Mouse (Mus musculus) MEL (cell line): ENCODE results near the gene Slc39a1. TPM values are rescaled to one million over a fixed set of nuclear protein-coding genes. Genes with fewer than 3 reads are reported as not detected.

Source experiments
- DNase-seq: peaks from one replicate; pipeline ENCODE4 v3.0.0; 2011; ENCODE audit warnings: low read depth, low spot score
- H3K27ac ChIP-seq: 2 replicates; pipeline ENCODE4 v1.5.1; 2012; ENCODE audit warnings: low read depth, mild to moderate bottlenecking, control low read depth, low read length, moderate library complexity; ENCODE audit not compliant: control insufficient read depth
- H3K27me3 ChIP-seq, 2 experiments: fragments of 150-350 bp in 1 of 2; sonication (generic) in 1 of 2; 2 replicates each; pipeline ENCODE4 v1.6.1; 2012; ENCODE audit warnings: low read length in 2 of 2, mild to moderate bottlenecking in 2 of 2, improper control_type of control experiment in 1 of 2, moderate library complexity in 1 of 2; ENCODE audit not compliant: insufficient read depth in 2 of 2, control insufficient read depth in 1 of 2
- H3K36me3 ChIP-seq, 2 experiments: 2 replicates each; pipeline ENCODE4 v1.6.1; 2012 to 2014; ENCODE audit warnings: low read length in 2 of 2, improper control_type of control experiment in 1 of 2, inconsistent platforms in 1 of 2, mild to moderate bottlenecking in 1 of 2; ENCODE audit not compliant: insufficient read depth in 2 of 2, control insufficient read depth in 1 of 2
- H3K4me1 ChIP-seq, 2 experiments: fragments of 150-350 bp in 1 of 2; sonication (generic) in 1 of 2; 2 replicates each; pipeline ENCODE4 v1.6.1; 2012; ENCODE audit warnings: low read length in 2 of 2, improper control_type of control experiment in 1 of 2, mild to moderate bottlenecking in 1 of 2; ENCODE audit not compliant: insufficient read depth in 2 of 2, control insufficient read depth in 1 of 2
- H3K4me3 ChIP-seq, 2 experiments: fragments of 150-350 bp in 1 of 2; sonication (generic) in 1 of 2; 2 replicates each; pipeline ENCODE4 v1.5.1; 2012; ENCODE audit warnings: low read depth in 2 of 2, low read length in 2 of 2, mild to moderate bottlenecking in 2 of 2, moderate library complexity in 2 of 2, control low read depth in 1 of 2, improper control_type of control experiment in 1 of 2; ENCODE audit not compliant: control insufficient read depth in 1 of 2, insufficient read depth in 1 of 2
- H3K79me2 ChIP-seq: 2 replicates; pipeline ENCODE4 v1.6.1; 2012; ENCODE audit warnings: mild to moderate bottlenecking, low read length, moderate library complexity; ENCODE audit not compliant: control insufficient read depth, poor library complexity, insufficient read depth
- H3K9ac ChIP-seq: 2 replicates; pipeline ENCODE4 v1.6.1; 2012; ENCODE audit warnings: low read depth, mild to moderate bottlenecking, control low read depth, low read length, moderate library complexity; ENCODE audit not compliant: control insufficient read depth, poor library complexity, severe bottlenecking
- H3K9me3 ChIP-seq: fragments of 150-350 bp; sonication (generic); replicated peaks from 2 replicates; pipeline ENCODE4 v1.6.1; 2012; ENCODE audit warnings: mild to moderate bottlenecking, low read length, improper control_type of control experiment, moderate library complexity; ENCODE audit not compliant: insufficient read depth
- BHLHE40 ChIP-seq: IDR thresholded peaks from 2 replicates; pipeline ENCODE4 v1.6.1; 2012; ENCODE audit warnings: low read depth, mild to moderate bottlenecking, inconsistent platforms, low read length, improper control_type of control experiment, borderline replicate concordance
- CHD1 ChIP-seq: IDR thresholded peaks from 2 replicates; pipeline ENCODE4 v1.6.1; 2012; ENCODE audit warnings: low read depth, mild to moderate bottlenecking, inconsistent platforms, low read length, improper control_type of control experiment
- CHD2 ChIP-seq: IDR thresholded peaks from 2 replicates; pipeline ENCODE4 v1.6.1; 2011; ENCODE audit warnings: low read length, improper control_type of control experiment
- CTCF ChIP-seq, 3 experiments: IDR thresholded peaks in 2 of 3; conservative IDR thresholded peaks in 1 of 3; 2 replicates each; pipeline ENCODE4 v1.5.1; 2011 to 2012; ENCODE audit warnings: low read length in 3 of 3, low read depth in 2 of 3, mild to moderate bottlenecking in 2 of 3, improper control_type of control experiment in 1 of 3, inconsistent platforms in 1 of 3, mixed read lengths in 1 of 3, moderate library complexity in 1 of 3; ENCODE audit not compliant: control insufficient read depth in 1 of 3, insufficient read depth in 1 of 3, poor library complexity in 1 of 3, severe bottlenecking in 1 of 3
- E2F4 ChIP-seq: IDR thresholded peaks from 2 replicates; pipeline ENCODE4 v1.6.1; 2011; ENCODE audit warnings: low read depth, low read length, improper control_type of control experiment, borderline replicate concordance
- ELF1 ChIP-seq: IDR thresholded peaks from 2 replicates; pipeline ENCODE4 v1.6.1; 2014; ENCODE audit warnings: low read depth, mild to moderate bottlenecking, inconsistent platforms, low read length, improper control_type of control experiment, moderate library complexity
- EP300 ChIP-seq, 2 experiments: IDR thresholded peaks; 2 replicates each; pipeline ENCODE4 v1.6.1; 2011; ENCODE audit warnings: improper control_type of control experiment in 2 of 2, low read length in 2 of 2, low read depth in 1 of 2, mild to moderate bottlenecking in 1 of 2
- GABPA ChIP-seq: IDR thresholded peaks from 2 replicates; pipeline ENCODE4 v1.6.1; 2012; ENCODE audit warnings: low read depth, mild to moderate bottlenecking, inconsistent platforms, low read length, improper control_type of control experiment, moderate library complexity
- HCFC1 ChIP-seq: IDR thresholded peaks from 2 replicates; pipeline ENCODE4 v1.6.1; 2012; ENCODE audit warnings: low read depth, mild to moderate bottlenecking, inconsistent platforms, low read length, improper control_type of control experiment, moderate library complexity
- JUND ChIP-seq: IDR thresholded peaks from 2 replicates; pipeline ENCODE4 v1.6.1; 2011; ENCODE audit warnings: low read depth, mild to moderate bottlenecking, improper control_type of control experiment, low read length
- MAFK ChIP-seq: IDR thresholded peaks from 2 replicates; pipeline ENCODE4 v1.6.1; 2011; ENCODE audit warnings: low read depth, mild to moderate bottlenecking, low read length, improper control_type of control experiment, borderline replicate concordance
- MAX ChIP-seq: IDR thresholded peaks from 2 replicates; pipeline ENCODE4 v1.6.1; 2011; ENCODE audit warnings: low read length, improper control_type of control experiment
- MAZ ChIP-seq: IDR thresholded peaks from 2 replicates; pipeline ENCODE4 v1.6.1; 2012; ENCODE audit warnings: low read depth, mild to moderate bottlenecking, inconsistent platforms, low read length, improper control_type of control experiment
- MEF2A ChIP-seq: IDR thresholded peaks from 2 replicates; pipeline ENCODE4 v1.6.1; 2014; ENCODE audit warnings: low read depth, mild to moderate bottlenecking, inconsistent platforms, low read length, improper control_type of control experiment; ENCODE audit not compliant: poor library complexity, insufficient replicate concordance, severe bottlenecking; ENCODE audit errors: extremely low read depth
- MYC ChIP-seq: IDR thresholded peaks from 2 replicates; pipeline ENCODE4 v1.6.1; 2011; ENCODE audit warnings: low read depth, mild to moderate bottlenecking, low read length, improper control_type of control experiment, moderate library complexity
- NELFE ChIP-seq: IDR thresholded peaks from 2 replicates; pipeline ENCODE4 v1.6.1; 2011; ENCODE audit warnings: low read depth, low read length, improper control_type of control experiment
- POLR2A ChIP-seq, 2 experiments: IDR thresholded peaks; 2 replicates each; pipeline ENCODE4 v1.6.1; 2011 to 2012; ENCODE audit warnings: low read length in 2 of 2, mild to moderate bottlenecking in 2 of 2, control low read depth in 1 of 2, improper control_type of control experiment in 1 of 2, low read depth in 1 of 2, moderate library complexity in 1 of 2; ENCODE audit not compliant: control insufficient read depth in 1 of 2, insufficient read depth in 1 of 2, poor library complexity in 1 of 2
- POLR2AphosphoS2 ChIP-seq: IDR thresholded peaks from 2 replicates; pipeline ENCODE4 v1.6.1; 2011; ENCODE audit warnings: low read length, improper control_type of control experiment
- POLR2AphosphoS5 ChIP-seq: IDR thresholded peaks from 2 replicates; pipeline ENCODE4 v1.6.1; 2012; ENCODE audit warnings: low read depth, borderline replicate concordance, mild to moderate bottlenecking, inconsistent platforms, low read length, moderate library complexity, mixed read lengths
- RAD21 ChIP-seq: IDR thresholded peaks from 2 replicates; pipeline ENCODE4 v1.6.1; 2011; ENCODE audit warnings: mild to moderate bottlenecking, low read depth, low read length, improper control_type of control experiment
- SIN3A ChIP-seq: IDR thresholded peaks from 2 replicates; pipeline ENCODE4 v1.6.1; 2012; ENCODE audit warnings: low read length, improper control_type of control experiment, inconsistent platforms
- SMC3 ChIP-seq: IDR thresholded peaks from 2 replicates; pipeline ENCODE4 v1.6.1; 2011; ENCODE audit warnings: low read depth, low read length, improper control_type of control experiment
- TAL1 ChIP-seq: IDR thresholded peaks from 2 replicates; pipeline ENCODE4 v1.6.1; 2012; ENCODE audit warnings: mild to moderate bottlenecking, inconsistent platforms, low read length, moderate library complexity, mixed read lengths
- TBP ChIP-seq: IDR thresholded peaks from 2 replicates; pipeline ENCODE4 v1.8.0; 2011; ENCODE audit warnings: low read depth, low read length, improper control_type of control experiment
- TCF12 ChIP-seq: IDR thresholded peaks from 2 replicates; pipeline ENCODE4 v1.6.1; 2014; ENCODE audit warnings: low read depth, mild to moderate bottlenecking, inconsistent platforms, low read length, improper control_type of control experiment, moderate library complexity
- UBTF ChIP-seq: IDR thresholded peaks from 2 replicates; pipeline ENCODE4 v1.6.1; 2012; ENCODE audit warnings: low read depth, mild to moderate bottlenecking, inconsistent platforms, low read length, improper control_type of control experiment, moderate library complexity, borderline replicate concordance; ENCODE audit not compliant: insufficient read depth
- USF1 ChIP-seq: IDR thresholded peaks from 2 replicates; pipeline ENCODE4 v1.6.1; 2014; ENCODE audit warnings: low read depth, mild to moderate bottlenecking, inconsistent platforms, low read length, improper control_type of control experiment, moderate library complexity
- ZKSCAN1 ChIP-seq: IDR thresholded peaks from 2 replicates; pipeline ENCODE4 v1.6.1; 2012; ENCODE audit warnings: low read depth, mild to moderate bottlenecking, inconsistent platforms, low read length, improper control_type of control experiment, moderate library complexity
- ZMIZ1 ChIP-seq: IDR thresholded peaks from 2 replicates; pipeline ENCODE4 v1.6.1; 2012; ENCODE audit warnings: low read depth, mild to moderate bottlenecking, inconsistent platforms, low read length, improper control_type of control experiment, moderate library complexity
- ZNF384 ChIP-seq: IDR thresholded peaks from 2 replicates; pipeline ENCODE4 v1.6.1; 2012; ENCODE audit warnings: low read depth, mild to moderate bottlenecking, inconsistent platforms, low read length, improper control_type of control experiment
- polyA plus RNA-seq, 2 experiments: library from polyadenylated mRNA; stranded (reverse) in 1 of 2; unstranded in 1 of 2; fragments of >175 nt in 1 of 2; fragments of >200 nt in 1 of 2; gene quantifications; 2 replicates each; pipeline versions ENCODE4 v1.2.1 to v1.2.4; 2012; ENCODE audit warnings: low replicate concordance in 2 of 2, low read depth in 1 of 2; ENCODE audit not compliant: insufficient read length in 2 of 2, insufficient read depth in 1 of 2, missing spikeins in 1 of 2
- total RNA-seq: library from RNA; depleted of rRNA; stranded (reverse); fragments of 300-350 nt; gene quantifications from 2 replicates; pipeline ENCODE4 v1.2.3, GENCODE M21; 2012

The Slc39a1 gene
- total and polyA plus RNA-seq, 3 experiments = 58.5 to 80.5 (median 61.7) TPM

GRCm38 (mm10) chr3:90265932-90266741 is 18.2 kb downstream of the Slc39a1 start (continued):
- TF ChIP-seq GABPA (no peak), JUND (no peak), MEF2A (no peak), SIN3A (peak; percentile 55), MAZ (peak; percentile 72; the same call in 1 of the 2 replicates), NELFE (peak; percentile 87), CHD2 (no peak), E2F4 (0 out of 2 replicates have a peak, but pooled peaks have one; percentile 4), ZKSCAN1 (no peak), HCFC1 (peak; percentile 78), MYC (peak; percentile 38; the same call in 1 of the 2 replicates), RAD21 (no peak), CHD1 (no peak; the same call in 1 of the 2 replicates), ELF1 (peak; percentile 93), BHLHE40 (no peak), UBTF (no peak), POLR2AphosphoS5 (0 out of 2 replicates have a peak, but pooled peaks have one; percentile 9), ZMIZ1 (peak; percentile 95), TCF12 (peak; percentile 56; the same call in 1 of the 2 replicates), SMC3 (no peak; the same call in 1 of the 2 replicates)

DNA sequence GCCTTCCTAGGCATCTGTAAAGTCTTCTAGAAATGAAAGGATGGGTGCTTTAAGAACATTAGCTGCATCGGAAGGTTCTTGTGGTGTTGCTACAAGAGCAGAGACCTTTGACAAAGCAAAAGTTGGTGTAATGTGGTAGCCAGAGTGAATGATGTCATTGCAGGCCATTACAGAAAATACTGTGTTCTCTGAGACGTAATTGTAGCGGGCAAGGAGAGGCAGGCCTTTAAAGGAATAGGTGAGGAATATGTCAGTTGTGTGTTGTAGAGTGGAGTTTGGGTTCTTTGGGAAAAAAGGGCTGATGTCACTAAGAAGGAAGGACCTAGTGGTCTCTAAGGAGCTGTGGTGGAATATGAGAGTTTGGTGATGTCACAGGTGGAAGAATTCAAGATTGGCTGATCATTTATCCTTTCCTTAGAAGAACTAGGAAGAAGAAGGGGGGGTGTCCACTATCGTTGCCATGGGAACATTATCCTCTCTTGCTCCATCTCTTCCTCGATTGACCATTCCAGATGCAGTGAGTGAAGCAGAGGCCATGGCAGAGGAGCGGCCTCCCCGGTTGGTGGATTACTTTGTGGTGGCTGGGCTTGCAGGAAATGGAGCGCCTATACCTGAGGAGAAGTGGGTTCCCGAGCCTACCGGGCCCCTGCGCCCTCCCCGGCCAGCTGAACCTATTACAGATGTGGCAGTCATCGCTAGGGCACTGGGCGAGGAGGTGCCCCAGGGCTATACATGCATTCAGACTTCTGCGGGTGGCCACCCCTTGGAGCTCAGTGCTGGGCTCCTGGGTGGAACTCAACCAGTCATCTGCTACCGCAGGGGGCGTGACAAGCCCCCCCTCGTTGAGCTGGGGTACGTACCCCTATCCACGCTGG is 19.2 kb downstream of the Slc39a1 start:
- Histone ChIP-seq H3K27ac (peak overlapping the region; percentile 84), H3K4me1 (peaks cover 4 to 29% of the 10 kb centered on the region in 2 experiments), H3K79me2 (peaks cover 22% of the 10 kb centered on the region), H3K9ac (peak overlapping the region; percentile 88), H3K4me3 (peak overlapping the region; percentile 73 to 76), H3K9me3 (no peaks in the 10 kb centered on the region), H3K36me3 (peaks cover 7 to 26% of the 10 kb centered on the region in 2 experiments; a peak in 3 of 4 replicates), H3K27me3 (no peaks in the 10 kb centered on the region)
- TF ChIP-seq EP300 (IDR thresholded peaks at IDR 0.05; ENCODE audit: low read depth in 1 of 2, low read length in 2 of 2) (no peak), TCF12 (no peak), POLR2A (IDR thresholded peaks at IDR 0.05; ENCODE audit: control insufficient read depth in 1 of 2, insufficient read depth in 1 of 2, low read depth in 1 of 2, low read length in 2 of 2, poor library complexity in 1 of 2) (no peak), MAFK (no peak), ZNF384 (no peak), CTCF (IDR thresholded peaks at IDR 0.05 in 2 of 3, conservative IDR thresholded peaks at IDR 0.05 in 1 of 3; ENCODE audit: control insufficient read depth in 1 of 3, insufficient read depth in 1 of 3, low read depth in 2 of 3, low read length in 3 of 3, poor library complexity in 1 of 3, severe bottlenecking in 1 of 3) (no peak), TBP (no peak), TAL1 (no peak), MAX (no peak), POLR2AphosphoS2 (no peak), POLR2AphosphoS5 (no peak), USF1 (no peak), CHD2 (no peak)
- no peak for DNase-seq
